Mouse (Mus musculus): ENCODE data around the gene Oas1h.
"Not testable (repeated sequence)": the region's sequence is repeated elsewhere in the genome, so short reads cannot be mapped to it uniquely, and the experiment has no call there.

The Oas1h gene

GRCm38 (mm10) chr5:120881681-120882080 is 20.5 kb downstream of the Oas1h start:
- not testable (repeated sequence) for DNase-seq (ENCODE audit: low read depth, low spot score)

- not testable (repeated sequence) for DNase-seq (ENCODE audit: low read depth, low spot score)
Measured at GRCm38 (mm10) chr5:120887413-120887812, 26.2 kb downstream of the Oas1h start, which contains the start of gene Oas1g. Oas1g (minus strand) TSS chr5:120887613.

- no peak for DNase-seq (ENCODE audit: low read depth, low spot score)
Measured at GRCm38 (mm10) chr5:120887831-120888230, 26.6 kb downstream of the Oas1h start.

- DNase-seq (ENCODE audit: low read depth, low spot score), result not testable (repeated sequence)
Measured at GRCm38 (mm10) chr5:120888294-120888815, 27.1 kb downstream of the Oas1h start.

- no peak for DNase-seq (ENCODE audit: low read depth, low spot score)
Measured at GRCm38 (mm10) chr5:120890026-120890425, 28.8 kb downstream of the Oas1h start.

GRCm38 (mm10) chr5:120890991-120891390 is 29.8 kb downstream of the Oas1h start:
- DNase-seq (ENCODE audit: low read depth, low spot score), result no peak

GRCm38 (mm10) chr5:120891566-120892242 is 30.5 kb downstream of the Oas1h start:
- not testable (repeated sequence) for DNase-seq (ENCODE audit: low read depth, low spot score)

- DNase-seq (ENCODE audit: low read depth, low spot score), result no peak
Measured at GRCm38 (mm10) chr5:120892243-120892660, 31.0 kb downstream of the Oas1h start.

- DNase-seq (ENCODE audit: low read depth, low spot score), result not testable (repeated sequence)
Measured at GRCm38 (mm10) chr5:120893866-120894265, 32.6 kb downstream of the Oas1h start.

- DNase-seq (ENCODE audit: low read depth, low spot score), result not testable (repeated sequence)
Measured at GRCm38 (mm10) chr5:120894692-120895091, 33.5 kb downstream of the Oas1h start.

- no peak for DNase-seq (ENCODE audit: low read depth, low spot score)
Measured at GRCm38 (mm10) chr5:120895231-120895900, 34.1 kb downstream of the Oas1h start.

GRCm38 (mm10) chr5:120898307-120898706 is 37.1 kb downstream of the Oas1h start:
- DNase-seq (ENCODE audit: low read depth, low spot score), result no peak

GRCm38 (mm10) chr5:120898726-120899125 is 37.5 kb downstream of the Oas1h start:
- no peak for DNase-seq (ENCODE audit: low read depth, low spot score)

- no peak for DNase-seq (ENCODE audit: low read depth, low spot score)
Measured at GRCm38 (mm10) chr5:120900666-120901065, 39.4 kb downstream of the Oas1h start.

- DNase-seq (ENCODE audit: low read depth, low spot score), result no peak
Measured at GRCm38 (mm10) chr5:120902056-120902455, 40.8 kb downstream of the Oas1h start.

- DNase-seq (ENCODE audit: low read depth, low spot score), result peak; percentile 22
Measured at GRCm38 (mm10) chr5:120906791-120907733, 45.8 kb downstream of the Oas1h start, which contains the start of gene Oas1a. Oas1a (minus strand) TSS chr5:120907521.

- DNase-seq (ENCODE audit: low read depth, low spot score), result no peak
Measured at GRCm38 (mm10) chr5:120908196-120908920, 47.1 kb downstream of the Oas1h start.

- not testable (repeated sequence) for DNase-seq (ENCODE audit: low read depth, low spot score)
Measured at GRCm38 (mm10) chr5:120914204-120914603, 53.0 kb downstream of the Oas1h start, which contains the start of gene Oas1d. Oas1d (plus strand) TSS chr5:120914536.

- not testable (repeated sequence) for DNase-seq (ENCODE audit: low read depth, low spot score)
Measured at GRCm38 (mm10) chr5:120919156-120919935, 58.1 kb downstream of the Oas1h start.

- DNase-seq (ENCODE audit: low read depth, low spot score), result no peak
Measured at GRCm38 (mm10) chr5:120920296-120920695, 59.1 kb downstream of the Oas1h start.

All from 3T3-L1 (cell line).